In genomic region chr15:12235983-12236382, GRCm38 (mm10) we compare ENCODE assay signal across 20 mouse cellular contexts.
"Had no signal": no experiment of that assay in that cellular context is flagged by ENCODE, and none has a peak within 500 bp of the region (broad histone marks: within the 10 kb centered on the region; RNA-seq: fewer than 3 reads in every experiment).

No protein-coding gene starts in this region.

- H3K27me3 ChIP-seq: midbrain, embryonic 12.5 days; neural tube, embryonic 13.5 days had no signal

- H3K27ac ChIP-seq: kidney, postnatal 0 days; layer of hippocampus, adult 2 months; left cerebral cortex, adult 2 months; liver, embryonic 14.5 days; macrophage; midbrain, embryonic 12.5 days; neural tube, embryonic 13.5 days had no signal

- H3K9me3 ChIP-seq: midbrain, embryonic 12.5 days; neural tube, embryonic 13.5 days had no signal

- H3K4me1 ChIP-seq: midbrain, embryonic 12.5 days had no signal

- DNase-seq: kidney, adult 11 months; kidney, adult 9 months; kidney, postnatal 25 days; layer of hippocampus, postnatal 36 days; liver, postnatal 0 days; lung, embryonic 14.5 days; retina, postnatal 1 day; right cerebral cortex, postnatal 25 days; thymus, adult 18-20 months; thymus, postnatal 36 days had no signal

- H3K9ac ChIP-seq: liver, embryonic 14.5 days; liver, postnatal 0 days; lung, embryonic 14.5 days; midbrain, embryonic 12.5 days; neural tube, embryonic 13.5 days had no signal

- H3K4me3 ChIP-seq: layer of hippocampus, adult 2 months; left cerebral cortex, adult 2 months; midbrain, embryonic 12.5 days; myocyte; neural tube, embryonic 13.5 days had no signal

- ATAC-seq: lung, postnatal 0 days; midbrain, embryonic 16.5 days had no signal

- H3K4me2 ChIP-seq: lung, embryonic 14.5 days; midbrain, embryonic 12.5 days; neural tube, embryonic 13.5 days had no signal
